Mouse (Mus musculus) testis, adult 2 months (tissue): Measurements from ENCODE around the gene Wnt2b. TPM values are rescaled to one million over a fixed set of nuclear protein-coding genes. Genes with fewer than 3 reads are reported as not detected.
A peak's percentile ranks its signal among the peaks of the same experiment; 100 is the strongest.

ENCODE experiments used
- H3K27ac ChIP-seq: fragments of 200-500 bp; 2 replicates; pipeline ENCODE4 v1.5.1; 2012; ENCODE audit warnings: low read depth, low read length; ENCODE audit not compliant: control insufficient read depth, insufficient read depth
- H3K27me3 ChIP-seq: fragments of 200-500 bp; 2 replicates; pipeline ENCODE4 v1.6.1; 2012; ENCODE audit warnings: mild to moderate bottlenecking, low read length, moderate library complexity; ENCODE audit not compliant: control insufficient read depth, insufficient read depth
- H3K36me3 ChIP-seq: fragments of 200-500 bp; 2 replicates; pipeline ENCODE4 v1.6.1; 2012; ENCODE audit warnings: mild to moderate bottlenecking, low read length; ENCODE audit not compliant: control insufficient read depth, insufficient read depth
- H3K4me1 ChIP-seq: fragments of 200-500 bp; 2 replicates; pipeline ENCODE4 v1.6.1; 2012; ENCODE audit warnings: low read length; ENCODE audit not compliant: control insufficient read depth, insufficient read depth
- H3K4me3 ChIP-seq: fragments of 200-500 bp; 2 replicates; pipeline ENCODE4 v1.5.1; 2012; ENCODE audit warnings: low read depth, mild to moderate bottlenecking, low read length, moderate library complexity, mixed read lengths; ENCODE audit not compliant: control insufficient read depth
- CTCF ChIP-seq: fragments of 200-500 bp; IDR thresholded peaks from 2 replicates; pipeline ENCODE4 v1.5.1; 2012; ENCODE audit warnings: low read depth, mild to moderate bottlenecking, inconsistent platforms, low read length, moderate library complexity; ENCODE audit not compliant: control insufficient read depth, insufficient read depth, insufficient replicate concordance
- POLR2A ChIP-seq: fragments of 200-500 bp; IDR thresholded peaks from 2 replicates; pipeline ENCODE4 v1.6.1; 2012; ENCODE audit warnings: low read depth, mild to moderate bottlenecking, inconsistent platforms, low read length, moderate library complexity; ENCODE audit not compliant: control insufficient read depth
- polyA plus RNA-seq: library from polyadenylated mRNA; depleted of rRNA; stranded (reverse); fragments of >200 nt; gene quantifications from 2 replicates; pipeline ENCODE4 v1.2.3, GENCODE M21; 2012

The Wnt2b gene
- polyA plus RNA-seq, 1 experiment = 1.5 TPM

GRCm38 (mm10) chr3:104963331-104964276 is 1.9 kb upstream of the Wnt2b start:
- Histone ChIP-seq H3K4me3 (no peak overlapping the region), H3K27me3 (no peaks in the 10 kb centered on the region; the same call in 1 of the 2 replicates), H3K36me3 (no peaks in the 10 kb centered on the region), H3K27ac (no peak overlapping the region), H3K4me1 (peaks cover 14% of the 10 kb centered on the region)
- TF ChIP-seq POLR2A = no peak
- TF ChIP-seq CTCF = no peak

- no peak overlapping the region for H3K4me3 ChIP-seq
- no peaks in the 10 kb centered on the region; the same call in 1 of the 2 replicates for H3K27me3 ChIP-seq
- peaks cover 14% of the 10 kb centered on the region for H3K4me1 ChIP-seq
- TF ChIP-seq POLR2A (no peak), CTCF (no peak)
- H3K27ac ChIP-seq = no peak overlapping the region
- no peaks in the 10 kb centered on the region for H3K36me3 ChIP-seq
Observed at GRCm38 (mm10) chr3:104962866-104963265, 1.1 kb upstream of the Wnt2b start.

- TF ChIP-seq POLR2A (no peak), CTCF (no peak)
- Histone ChIP-seq H3K27me3 (no peaks in the 10 kb centered on the region; the same call in 1 of the 2 replicates), H3K4me1 (peaks cover 14% of the 10 kb centered on the region), H3K27ac (no peak overlapping the region), H3K4me3 (peak overlapping the region; percentile 66), H3K36me3 (no peaks in the 10 kb centered on the region)
Observed at GRCm38 (mm10) chr3:104962141-104962611, 455 bp upstream of the Wnt2b start.

DNA sequence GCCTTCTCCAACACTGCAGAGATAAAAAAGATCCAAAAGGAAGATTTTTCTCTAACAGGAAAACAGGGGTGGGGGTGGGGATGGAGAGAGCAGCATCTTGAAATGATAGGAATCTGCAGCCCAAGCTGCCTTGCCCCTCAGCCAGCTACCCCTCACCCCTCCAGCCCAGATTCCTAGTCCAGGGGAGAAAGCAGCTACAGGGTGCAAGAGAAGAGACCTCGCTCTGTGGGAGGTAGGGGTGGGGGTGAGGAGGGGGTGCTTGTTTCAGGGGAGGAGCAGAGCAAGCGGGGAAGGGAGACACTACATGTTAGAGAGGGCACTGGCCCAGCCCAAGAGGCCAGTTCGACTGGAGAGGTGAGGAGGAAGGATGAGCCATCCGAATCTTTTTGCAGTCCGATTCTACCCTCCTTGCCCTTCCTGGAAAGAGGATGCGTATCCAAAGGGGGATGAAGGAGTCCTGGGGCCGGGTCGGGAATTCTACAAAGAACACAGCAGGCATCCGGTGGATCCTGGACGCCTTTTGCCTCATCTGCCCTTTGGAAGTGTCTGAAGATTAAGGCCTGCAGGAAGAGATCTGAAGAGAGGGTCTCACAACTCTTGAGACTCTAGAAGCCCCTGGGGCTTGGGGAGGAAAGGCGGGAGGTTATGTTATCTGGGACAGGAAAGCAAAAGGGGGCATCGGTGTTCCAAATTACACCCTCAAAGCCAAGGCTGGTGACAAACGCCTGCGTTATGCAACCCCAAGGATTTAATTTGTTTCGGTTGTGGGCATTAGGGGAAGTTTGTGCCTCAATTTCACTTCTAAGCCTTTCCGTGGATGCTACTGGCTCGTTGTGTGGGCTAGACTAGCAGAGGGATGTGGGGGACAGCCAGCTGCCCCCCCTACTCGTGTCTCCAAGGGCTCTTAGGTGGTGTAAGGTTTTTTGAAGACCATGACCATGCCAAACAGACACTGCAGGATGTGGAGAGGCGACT is 1.4 kb downstream of the Wnt2b start:
- Histone ChIP-seq H3K27ac (no peak overlapping the region), H3K4me3 (no peak overlapping the region), H3K27me3 (no peaks in the 10 kb centered on the region; the same call in 1 of the 2 replicates), H3K4me1 (peaks cover 14% of the 10 kb centered on the region), H3K36me3 (no peaks in the 10 kb centered on the region)
- TF ChIP-seq CTCF (no peak), POLR2A (no peak)

- no peak overlapping the region for H3K27ac ChIP-seq
- no peak overlapping the region for H3K4me3 ChIP-seq
- no peaks in the 10 kb centered on the region for H3K36me3 ChIP-seq
- no peaks in the 10 kb centered on the region for H3K27me3 ChIP-seq
- TF ChIP-seq POLR2A (no peak), CTCF (no peak)
- peaks cover 1% of the 10 kb centered on the region for H3K4me1 ChIP-seq
Observed at GRCm38 (mm10) chr3:104956131-104956581, 5.6 kb downstream of the Wnt2b start.

DNA sequence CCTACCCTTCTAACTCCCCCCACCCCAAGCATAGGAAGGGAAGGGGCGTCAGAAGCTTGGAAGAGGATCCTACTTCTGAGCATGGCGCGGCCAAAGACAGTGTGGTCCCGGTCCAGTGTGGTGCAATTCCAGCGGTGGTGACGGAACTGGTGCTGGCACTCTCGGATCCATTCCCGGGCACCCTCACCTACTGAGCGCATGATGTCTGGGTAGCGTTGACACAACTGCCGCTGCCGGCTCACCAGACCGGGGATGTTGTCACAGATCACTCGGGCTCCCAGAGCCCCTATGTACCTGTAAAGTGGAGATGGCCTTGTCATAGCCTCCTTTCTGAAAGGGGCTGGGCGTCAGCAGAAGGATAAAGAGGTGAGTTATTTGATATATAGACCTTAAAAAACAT is 7.2 kb downstream of the Wnt2b start:
- TF ChIP-seq CTCF (no peak), POLR2A (no peak)
- H3K36me3 ChIP-seq = no peaks in the 10 kb centered on the region
- H3K4me3 ChIP-seq = no peak overlapping the region
- no peaks in the 10 kb centered on the region for H3K4me1 ChIP-seq
- no peaks in the 10 kb centered on the region for H3K27me3 ChIP-seq
- no peak overlapping the region for H3K27ac ChIP-seq
